Mouse (Mus musculus): Measurements from ENCODE around the gene Xlr4c.
"Not testable (repeated sequence)": the region's sequence is repeated elsewhere in the genome, so short reads cannot be mapped to it uniquely, and the experiment has no call there.

The Xlr4c gene

GRCm38 (mm10) chrX:73242821-73243325 is at the start of gene Xlr4c:
Gene Xlr4c (minus strand): TSS chrX:73243130.
- TF ChIP-seq GATA4 (IDR thresholded peaks at IDR 0.05; ENCODE audit: insufficient replicate concordance, low read length): not testable (repeated sequence)

DNA sequence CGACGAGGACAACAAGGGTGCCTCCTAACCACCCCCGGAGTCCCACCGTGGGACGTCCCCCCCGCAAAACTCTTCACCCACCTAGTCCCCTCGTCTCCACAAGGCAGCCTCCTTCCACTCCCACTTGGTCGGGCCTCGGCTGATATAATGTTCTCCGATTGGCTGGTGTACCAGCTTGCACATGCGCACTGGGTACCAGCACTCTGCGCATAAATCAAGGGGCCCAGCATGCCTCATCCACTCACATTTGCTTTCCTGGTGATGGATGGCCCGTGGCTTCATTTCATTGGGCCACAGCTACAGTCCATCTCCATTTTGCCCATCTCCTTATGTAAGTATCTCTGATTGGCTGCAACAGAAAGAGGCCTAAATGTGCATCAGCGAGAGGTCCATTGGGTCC is 22.3 kb upstream of the Xlr4c start, which contains the start of gene Xlr3c:
Gene Xlr3c (minus strand): TSS at position 121 of the 400 bp plus-strand sequence.
- TF ChIP-seq GATA4 (IDR thresholded peaks at IDR 0.05; ENCODE audit: insufficient replicate concordance, low read length): not testable (repeated sequence)

- TF ChIP-seq GATA4 (IDR thresholded peaks at IDR 0.05; ENCODE audit: insufficient replicate concordance, low read length): no peak
Measured at GRCm38 (mm10) chrX:73229288-73229687, 13.6 kb downstream of the Xlr4c start.

DNA sequence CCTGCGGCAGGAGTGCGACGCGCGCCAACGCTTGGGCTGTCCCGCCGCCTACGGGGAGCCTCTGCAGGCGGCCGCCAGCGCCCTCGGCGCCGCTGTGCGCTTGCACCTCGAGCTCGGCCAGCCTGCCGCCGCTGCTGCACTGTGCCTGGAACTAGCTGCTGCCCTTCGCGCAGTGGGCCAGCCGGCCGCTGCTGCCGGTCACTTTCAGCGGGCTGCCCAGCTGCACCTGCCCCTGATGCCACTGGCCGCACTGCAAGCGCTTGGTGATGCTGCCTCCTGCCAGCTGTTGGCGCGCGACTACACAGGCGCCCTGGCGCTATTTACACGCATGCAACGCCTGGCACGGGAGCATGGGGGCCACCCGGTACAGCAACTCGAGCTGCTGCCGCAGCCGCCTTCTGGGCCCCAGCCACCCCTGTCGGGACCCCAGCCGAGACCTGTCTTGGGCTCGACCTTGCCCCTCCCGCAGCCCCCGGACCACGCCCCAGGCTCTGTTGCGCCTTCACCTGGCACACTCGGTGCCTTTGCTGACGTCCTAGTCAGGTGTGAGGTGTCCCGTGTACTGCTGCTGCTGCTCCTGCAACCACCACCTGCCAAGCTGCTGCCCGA is 14.2 kb downstream of the Xlr4c start:
- TF ChIP-seq GATA4 (IDR thresholded peaks at IDR 0.05; ENCODE audit: insufficient replicate concordance, low read length): no peak

GRCm38 (mm10) chrX:73227914-73228605 is 14.9 kb downstream of the Xlr4c start, which contains the start of gene F8a:
Gene F8a (plus strand): TSS chrX:73228291.
- TF ChIP-seq GATA4 (IDR thresholded peaks at IDR 0.05; ENCODE audit: insufficient replicate concordance, low read length): peak; percentile 8; the same call in 1 of the 2 replicates

DNA sequence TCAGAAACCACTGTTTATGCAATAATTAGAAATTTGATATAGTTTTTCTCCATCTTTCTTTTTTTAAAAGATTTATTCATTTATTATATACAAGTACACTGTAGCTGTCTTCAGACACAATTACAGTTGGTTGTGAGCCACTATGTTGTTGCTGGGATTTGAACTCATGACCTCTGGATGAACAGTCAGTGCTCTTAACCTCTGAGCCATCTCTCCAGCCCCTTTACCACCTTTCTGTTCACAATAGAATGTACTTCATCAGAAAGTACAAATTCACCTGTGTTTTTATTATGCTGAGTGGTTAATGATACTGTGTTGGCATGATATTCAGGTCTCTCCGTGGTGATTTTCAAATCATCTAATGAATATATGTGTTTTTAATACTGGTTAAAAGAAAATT is 17.6 kb downstream of the Xlr4c start:
- TF ChIP-seq GATA4 (IDR thresholded peaks at IDR 0.05; ENCODE audit: insufficient replicate concordance, low read length): no peak

GRCm38 (mm10) chrX:73213819-73214564 is 28.9 kb downstream of the Xlr4c start, which contains the start of gene Xlr4b:
Gene Xlr4b (plus strand): TSS chrX:73214333.
- not testable (repeated sequence) for TF ChIP-seq GATA4 (IDR thresholded peaks at IDR 0.05; ENCODE audit: insufficient replicate concordance, low read length)

GRCm38 (mm10) chrX:73191934-73192333 is 51.0 kb downstream of the Xlr4c start, which contains the start of gene Xlr3b:
Gene Xlr3b (plus strand): TSS chrX:73192207.
- not testable (repeated sequence) for TF ChIP-seq GATA4 (IDR thresholded peaks at IDR 0.05; ENCODE audit: insufficient replicate concordance, low read length)
